Mouse (Mus musculus) lung, adult 2 months (tissue): ENCODE data around the gene Sbf2. TPM values are rescaled to one million over a fixed set of nuclear protein-coding genes. Genes with fewer than 3 reads are reported as not detected.

Experiments used
- DNase-seq: peaks from one replicate; pipeline ENCODE4 v3.0.0; 2022
- H3K4me1 ChIP-seq: fragments of 200-500 bp; 2 replicates; pipeline ENCODE4 v1.6.1; 2011; ENCODE audit warnings: low read length; ENCODE audit not compliant: control insufficient read depth, insufficient read depth
- H3K4me3 ChIP-seq: fragments of 200-500 bp; replicated peaks from 2 replicates; pipeline ENCODE3; 2011; ENCODE audit warnings: low read depth, mild to moderate bottlenecking, control low read depth, low read length; ENCODE audit errors: extremely low read depth
- CTCF ChIP-seq: fragments of 200-500 bp; IDR thresholded peaks from 2 replicates; pipeline ENCODE4 v1.5.1; 2011; ENCODE audit warnings: mild to moderate bottlenecking, low read length, control low read depth; ENCODE audit not compliant: insufficient read depth
- POLR2A ChIP-seq: fragments of 200-500 bp; IDR thresholded peaks from 2 replicates; pipeline ENCODE4 v1.6.1; 2011; ENCODE audit warnings: low read depth, mild to moderate bottlenecking, control low read depth, low read length, borderline replicate concordance; ENCODE audit errors: extremely low read depth
- WGBS: fragments of 180-500 bp; shearing (Covaris S2); methylation state at CpG from one replicate; pipeline ENCODE4 v1.1.7; 2018; 5-methylcytosine and 5-hydroxymethylcytosine counted together
- polyA plus RNA-seq: library from polyadenylated mRNA; depleted of rRNA; stranded (reverse); fragments of >200 nt; gene quantifications from 2 replicates; pipeline ENCODE4 v1.2.3, GENCODE M21; 2012

Sbf2 gene
- polyA plus RNA-seq, 1 experiment = 18.0 TPM

GRCm38 (mm10) chr7:110525090-110525775 is 89.5 kb downstream of the Sbf2 start:
- WGBS = 12% methylated on average over 1 of the region's 1 CpGs
- H3K4me1 ChIP-seq = peaks cover 2% of the 10 kb centered on the region; the same call in 1 of the 2 replicates
- DNase-seq = no peak
- H3K4me3 ChIP-seq = no peak overlapping the region
- TF ChIP-seq CTCF (no peak), POLR2A (no peak)

- WGBS = 29% methylated on average over 2 of the region's 2 CpGs
- no peak for DNase-seq
- Histone ChIP-seq H3K4me3 (no peak overlapping the region), H3K4me1 (no peaks in the 10 kb centered on the region)
- no peak for TF ChIP-seq POLR2A
These were observed 98.2 kb downstream of the Sbf2 start for GRCm38 (mm10) chr7:110516241-110517220.

DNA sequence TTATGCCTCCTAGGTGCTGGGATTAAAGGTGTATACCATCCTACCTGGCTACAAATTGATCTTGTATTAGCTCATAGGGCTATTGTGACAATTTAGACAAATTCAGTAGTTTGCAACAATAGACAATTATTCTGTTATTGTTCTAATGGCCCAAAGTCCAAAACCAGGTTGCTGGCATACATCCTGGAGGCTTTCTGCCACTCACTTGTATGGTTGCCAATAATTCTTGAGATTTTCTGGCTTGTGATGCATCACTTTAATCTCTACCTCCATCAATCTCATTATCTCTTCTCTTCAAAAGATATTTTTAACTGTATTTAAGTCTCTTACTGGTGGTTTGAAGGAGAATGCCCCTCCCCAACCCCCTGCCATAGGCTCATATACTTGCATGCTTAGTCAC is 100.6 kb downstream of the Sbf2 start:
- TF ChIP-seq CTCF (no peak), POLR2A (no peak)
- DNase-seq = no peak
- no peak overlapping the region for H3K4me3 ChIP-seq
- H3K4me1 ChIP-seq = no peaks in the 10 kb centered on the region

- DNase-seq = no peak
- TF ChIP-seq POLR2A (no peak), CTCF (no peak)
- Histone ChIP-seq H3K4me3 (no peak overlapping the region), H3K4me1 (no peaks in the 10 kb centered on the region)
- WGBS = 46% methylated on average over 1 of the region's 1 CpGs
These were observed 116.1 kb downstream of the Sbf2 start for GRCm38 (mm10) chr7:110498653-110499052.

DNA sequence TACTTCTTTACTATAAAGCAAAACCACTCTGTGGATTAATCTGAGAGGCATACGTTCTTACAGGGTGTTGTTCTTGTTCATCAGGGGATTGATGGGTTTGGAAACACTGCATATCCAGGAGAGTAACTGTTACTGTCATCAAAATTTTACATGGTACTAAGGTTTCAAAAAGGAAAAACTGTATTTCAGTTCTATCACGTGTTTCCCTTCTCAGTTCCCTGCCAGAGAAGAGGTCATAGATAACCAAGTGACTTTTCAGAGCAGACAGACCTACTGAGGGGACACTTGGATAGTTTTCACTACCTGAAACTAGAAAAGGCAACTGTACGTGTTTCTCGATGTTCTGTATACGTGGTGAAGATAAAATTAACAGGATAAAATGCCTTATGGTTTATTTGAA is 123.7 kb downstream of the Sbf2 start:
- Histone ChIP-seq H3K4me3 (no peak overlapping the region), H3K4me1 (no peaks in the 10 kb centered on the region)
- WGBS = 77% methylated on average over 5 of the region's 5 CpGs
- no peak for DNase-seq
- TF ChIP-seq CTCF (no peak), POLR2A (no peak)

GRCm38 (mm10) chr7:110485051-110485450 is 129.7 kb downstream of the Sbf2 start:
- WGBS = 91% methylated on average over 5 of the region's 5 CpGs
- TF ChIP-seq POLR2A (no peak), CTCF (no peak)
- no peak overlapping the region for H3K4me3 ChIP-seq

GRCm38 (mm10) chr7:110470987-110471386 is 143.7 kb downstream of the Sbf2 start:
- Histone ChIP-seq H3K4me1 (no peaks in the 10 kb centered on the region), H3K4me3 (no peak overlapping the region)
- TF ChIP-seq POLR2A (no peak), CTCF (no peak)
- WGBS = 56% methylated on average over 6 of the region's 6 CpGs
- DNase-seq = no peak

More at GRCm38 (mm10) chr7:110485051-110485450, 129.7 kb downstream of the Sbf2 start:
- H3K4me1 ChIP-seq = no peaks in the 10 kb centered on the region
- DNase-seq = no peak

DNA sequence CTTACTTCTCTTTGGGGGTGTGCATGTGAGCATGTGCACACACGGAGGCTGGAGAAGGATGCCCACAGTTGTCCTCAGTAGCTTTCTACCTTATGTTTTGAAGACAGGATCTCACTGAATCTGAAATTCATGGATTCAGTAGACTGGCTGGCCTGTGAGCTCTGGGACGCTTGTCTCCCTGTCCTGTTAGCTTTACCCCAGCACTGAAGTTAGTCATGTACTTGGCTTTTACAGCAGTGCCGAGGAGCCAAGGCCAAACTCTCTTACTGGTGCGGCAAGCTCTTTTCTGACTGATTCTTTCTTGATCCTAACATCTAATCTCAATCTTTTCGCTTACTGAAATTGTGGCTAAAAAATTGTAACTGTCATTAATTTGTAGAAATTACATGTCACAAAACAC is 151.3 kb downstream of the Sbf2 start:
- WGBS = 86% methylated on average over 5 of the region's 5 CpGs
- Histone ChIP-seq H3K4me3 (no peak overlapping the region), H3K4me1 (no peaks in the 10 kb centered on the region)
- no peak for TF ChIP-seq POLR2A
- no peak for DNase-seq

DNA sequence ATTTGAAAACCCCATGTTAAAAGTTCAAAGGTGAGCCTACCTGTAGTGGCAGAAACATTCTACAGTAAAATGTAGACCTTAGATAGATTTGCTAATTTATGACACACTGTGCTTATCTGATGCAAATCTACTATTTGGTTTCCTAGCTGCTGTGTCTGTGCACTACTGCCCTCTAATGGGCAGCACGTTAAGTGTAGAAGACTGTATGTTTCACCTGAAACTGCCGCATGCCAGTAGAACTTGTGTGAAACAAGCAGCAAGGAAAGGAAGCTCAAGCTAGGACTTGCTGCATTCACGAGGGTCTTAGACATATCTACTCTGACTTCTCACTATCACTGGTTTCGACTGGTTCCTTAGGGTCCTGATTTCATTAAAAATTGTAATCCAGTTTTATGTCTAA is 182.4 kb downstream of the Sbf2 start:
- WGBS = 16% methylated on average over 4 of the region's 4 CpGs
- DNase-seq = peak; percentile 31
- TF ChIP-seq CTCF (no peak; the same call in 1 of the 2 replicates), POLR2A (no peak)

More for the DNA sequence above, 182.4 kb downstream of the Sbf2 start:
- Histone ChIP-seq H3K4me3 (no peak overlapping the region), H3K4me1 (no peaks in the 10 kb centered on the region)
